Mouse (Mus musculus) liver, postnatal 0 days (tissue): ENCODE results near the gene Jmjd7. TPM values are rescaled to one million over a fixed set of nuclear protein-coding genes. Genes with fewer than 3 reads are reported as not detected.
A peak's percentile ranks its signal among the peaks of the same experiment; 100 is the strongest.

Experiments used
- ATAC-seq: fragments of 200-750 bp; cut with Nextera tagmentation; 2 replicates; pipeline ENCODE4 v1.8.0; 2017; ENCODE audit warnings: mild to moderate bottlenecking, moderate library complexity
- DNase-seq: peaks from one replicate; pipeline ENCODE4 v3.0.0-alpha.2; 2016
- H3K27ac ChIP-seq: fragments of 300-500 bp; sonication (generic); 2 replicates; pipeline ENCODE4 v1.5.1; 2014; ENCODE audit warnings: antibody characterized with exemption, moderate library complexity, mild to moderate bottlenecking, low read depth
- H3K27me3 ChIP-seq: fragments of 300-500 bp; sonication (generic); 2 replicates; pipeline ENCODE4 v1.6.1; 2014; ENCODE audit warnings: low read length, control low read depth, mixed read lengths; ENCODE audit not compliant: insufficient read depth
- H3K36me3 ChIP-seq: fragments of 300-500 bp; sonication (generic); replicated peaks from 2 replicates; pipeline ENCODE4 v1.6.1; 2014; ENCODE audit warnings: mild to moderate bottlenecking, control low read depth, low read length, moderate library complexity, mixed read lengths; ENCODE audit not compliant: insufficient read depth
- H3K4me1 ChIP-seq: fragments of 300-500 bp; sonication (generic); 2 replicates; pipeline ENCODE4 v1.6.1; 2014; ENCODE audit warnings: antibody characterized with exemption, mild to moderate bottlenecking, control low read depth; ENCODE audit not compliant: insufficient read depth
- H3K4me2 ChIP-seq: fragments of 300-500 bp; sonication (generic); 2 replicates; pipeline ENCODE4 v1.6.1; 2014; ENCODE audit warnings: low read depth, mild to moderate bottlenecking, low read length, moderate library complexity, mixed read lengths
- H3K4me3 ChIP-seq: fragments of 300-500 bp; sonication (generic); 2 replicates; pipeline ENCODE4 v1.5.1; 2014; ENCODE audit warnings: low read depth, low read length
- H3K9ac ChIP-seq: fragments of 300-500 bp; sonication (generic); replicated peaks from 2 replicates; pipeline ENCODE4 v1.6.1; 2014; ENCODE audit warnings: mild to moderate bottlenecking, moderate library complexity
- H3K9me3 ChIP-seq: fragments of 300-500 bp; sonication (generic); 2 replicates; pipeline ENCODE4 v1.6.1; 2016; ENCODE audit warnings: mild to moderate bottlenecking, control low read depth, low read length, mixed read lengths
- CTCF ChIP-seq: sonication (generic); IDR thresholded peaks from 2 replicates; pipeline ENCODE4 v1.5.1; 2016; ENCODE audit warnings: antibody characterized with exemption, low read depth
- EP300 ChIP-seq: IDR thresholded peaks from 2 replicates; pipeline ENCODE4 v1.6.1; 2016; ENCODE audit warnings: antibody characterized with exemption, low read depth, mild to moderate bottlenecking
- WGBS: fragments of 180-500 bp; shearing (Covaris S2); extraction: QIAGEN DNeasy Blood & Tissue Kit; methylation state at CpG from one replicate; pipeline ENCODE4 v1.1.7; 2014; ENCODE audit not compliant: insufficient replicate concordance; 5-methylcytosine and 5-hydroxymethylcytosine counted together
- polyA plus RNA-seq: library from polyadenylated mRNA; unstranded; fragments of >200 nt; fragmentation: Nextera tagmentation; extraction: Ambion mirVana; gene quantifications from 2 replicates; pipeline ENCODE4 v1.2.1, GENCODE M21; 2015

Gene Jmjd7
- polyA plus RNA-seq, 1 experiment from 2014 or later = 4.8 TPM

- H3K27ac ChIP-seq = no peak overlapping the region
- TF ChIP-seq EP300 = no peak
- H3K4me3 ChIP-seq = no peak overlapping the region
- H3K9me3 ChIP-seq = no peaks in the 10 kb centered on the region
- no peaks in the 10 kb centered on the region for H3K4me1 ChIP-seq
- 55% methylated on average over 4 of the region's 4 CpGs for WGBS
- H3K27me3 ChIP-seq = no peaks in the 10 kb centered on the region
- no peak for ATAC-seq
- no peaks in the 10 kb centered on the region for H3K36me3 ChIP-seq
- no peak overlapping the region for H3K4me2 ChIP-seq
- H3K9ac ChIP-seq = no peak overlapping the region
- no peak for DNase-seq
These were observed 38.3 kb upstream of the Jmjd7 start for GRCm38 (mm10) chr2:119988952-119989351.

- H3K4me2 ChIP-seq = no peak overlapping the region
- no peak for TF ChIP-seq EP300
- no peak for TF ChIP-seq CTCF
- H3K27me3 ChIP-seq = no peaks in the 10 kb centered on the region
- H3K27ac ChIP-seq = no peak overlapping the region
- no peaks in the 10 kb centered on the region for H3K36me3 ChIP-seq
- no peaks in the 10 kb centered on the region for H3K9me3 ChIP-seq
- H3K9ac ChIP-seq = no peak overlapping the region
- WGBS = 81% methylated on average over 6 of the region's 6 CpGs
- no peaks in the 10 kb centered on the region; the same call in 1 of the 2 replicates for H3K4me1 ChIP-seq
- H3K4me3 ChIP-seq = no peak overlapping the region
- DNase-seq (no peak), ATAC-seq (no peak)
These were observed 36.4 kb upstream of the Jmjd7 start for GRCm38 (mm10) chr2:119990881-119991280.

- no peaks in the 10 kb centered on the region; the same call in 1 of the 2 replicates for H3K4me1 ChIP-seq
- WGBS = 66% methylated on average over 2 of the region's 2 CpGs
- H3K27ac ChIP-seq = no peak overlapping the region
- no peaks in the 10 kb centered on the region for H3K27me3 ChIP-seq
- peak; percentile 19 for DNase-seq
- TF ChIP-seq EP300 = no peak
- no peak for TF ChIP-seq CTCF
- H3K9ac ChIP-seq = no peak overlapping the region
- no peak overlapping the region for H3K4me2 ChIP-seq
- H3K4me3 ChIP-seq = no peak overlapping the region
- H3K36me3 ChIP-seq = no peaks in the 10 kb centered on the region
- H3K9me3 ChIP-seq = no peaks in the 10 kb centered on the region
- peak; percentile 92 for ATAC-seq
These were observed 34.9 kb upstream of the Jmjd7 start for GRCm38 (mm10) chr2:119992349-119992748.

- Histone ChIP-seq H3K27ac (no peak overlapping the region), H3K9me3 (no peaks in the 10 kb centered on the region), H3K27me3 (no peaks in the 10 kb centered on the region), H3K9ac (no peak overlapping the region; the same call in 1 of the 2 replicates), H3K4me2 (no peak overlapping the region), H3K4me1 (no peaks in the 10 kb centered on the region; the same call in 1 of the 2 replicates), H3K36me3 (no peaks in the 10 kb centered on the region), H3K4me3 (no peak overlapping the region)
- no peak for TF ChIP-seq CTCF
- no peak for TF ChIP-seq EP300
- DNase-seq (no peak), ATAC-seq (no peak)
- WGBS = 54% methylated on average over 2 of the region's 2 CpGs
These were observed 33.8 kb upstream of the Jmjd7 start for GRCm38 (mm10) chr2:119993515-119993914.

- WGBS = 51% methylated on average over 6 of the region's 6 CpGs
- Histone ChIP-seq H3K9me3 (no peaks in the 10 kb centered on the region), H3K4me1 (no peaks in the 10 kb centered on the region; the same call in 1 of the 2 replicates), H3K27ac (no peak overlapping the region), H3K36me3 (no peaks in the 10 kb centered on the region), H3K9ac (no peak overlapping the region), H3K4me3 (no peak overlapping the region), H3K4me2 (no peak overlapping the region), H3K27me3 (no peaks in the 10 kb centered on the region)
- TF ChIP-seq EP300 (no peak), CTCF (no peak)
- ATAC-seq = no peak
- no peak for DNase-seq
These were observed 32.4 kb upstream of the Jmjd7 start for GRCm38 (mm10) chr2:119994839-119995238.

GRCm38 (mm10) chr2:119995391-119996281, 31.6 kb upstream of the Jmjd7 start:
- no peak overlapping the region for H3K4me2 ChIP-seq
- no peak for TF ChIP-seq CTCF
- no peak for TF ChIP-seq EP300
- WGBS = 44% methylated on average over 9 of the region's 9 CpGs
- no peak overlapping the region for H3K9ac ChIP-seq
- H3K9me3 ChIP-seq = no peaks in the 10 kb centered on the region
- peak overlapping the region; percentile 58 for H3K27ac ChIP-seq
- H3K27me3 ChIP-seq = no peaks in the 10 kb centered on the region
- no peaks in the 10 kb centered on the region for H3K36me3 ChIP-seq
- H3K4me3 ChIP-seq = no peak overlapping the region
- DNase-seq (peak; percentile 20), ATAC-seq (no peak)
- no peaks in the 10 kb centered on the region; the same call in 1 of the 2 replicates for H3K4me1 ChIP-seq
